Mouse (Mus musculus) neutrophil, adult 5-6 weeks (primary cell): Measurements from ENCODE around the gene Eef1akmt1. TPM values are rescaled to one million over a fixed set of nuclear protein-coding genes. Genes with fewer than 3 reads are reported as not detected.

Source experiments
- ATAC-seq: fragments of 151-379, 151-347 bp; 2 replicates; pipeline ENCODE4 v1.8.0; 2017; ENCODE audit warnings: mild to moderate bottlenecking, moderate TSS enrichment; ENCODE audit not compliant: insufficient number of reproducible peaks, poor library complexity, low FRiP score, severe bottlenecking; ENCODE audit errors: extremely low read depth
- total RNA-seq: library from RNA; stranded (forward); fragments of 200-1000 nt; gene quantifications from 2 replicates; pipeline ENCODE4 v1.2.3, GENCODE M21; 2017

Eef1akmt1 gene
- total RNA-seq, 1 experiment from 2014 or later: 2.7 TPM

DNA sequence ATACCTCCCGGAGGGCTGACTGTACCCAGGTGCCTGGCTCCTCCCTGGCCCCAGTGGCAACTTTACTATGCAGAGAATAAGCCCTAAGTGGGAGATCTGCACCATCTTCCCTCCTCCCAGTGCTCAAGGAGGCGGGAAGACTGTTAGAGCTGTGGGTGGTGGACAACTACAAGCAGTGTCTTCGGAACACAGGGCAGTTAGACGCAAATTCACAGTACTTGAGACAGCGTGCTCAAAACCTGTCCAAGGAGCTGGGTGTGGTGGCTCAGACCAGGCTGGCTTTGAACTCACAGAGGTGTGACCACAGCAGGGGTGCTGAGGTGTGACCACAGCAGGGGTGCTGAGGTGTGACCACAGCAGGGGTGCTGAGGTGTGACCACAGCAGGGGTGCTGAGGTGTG lies 17.0 kb downstream of the Eef1akmt1 start:
- peak; percentile 16; the same call in 1 of the 2 replicates for ATAC-seq

- no peak for ATAC-seq
Observed at GRCm38 (mm10) chr14:57552945-57553344, 18.5 kb downstream of the Eef1akmt1 start.

DNA sequence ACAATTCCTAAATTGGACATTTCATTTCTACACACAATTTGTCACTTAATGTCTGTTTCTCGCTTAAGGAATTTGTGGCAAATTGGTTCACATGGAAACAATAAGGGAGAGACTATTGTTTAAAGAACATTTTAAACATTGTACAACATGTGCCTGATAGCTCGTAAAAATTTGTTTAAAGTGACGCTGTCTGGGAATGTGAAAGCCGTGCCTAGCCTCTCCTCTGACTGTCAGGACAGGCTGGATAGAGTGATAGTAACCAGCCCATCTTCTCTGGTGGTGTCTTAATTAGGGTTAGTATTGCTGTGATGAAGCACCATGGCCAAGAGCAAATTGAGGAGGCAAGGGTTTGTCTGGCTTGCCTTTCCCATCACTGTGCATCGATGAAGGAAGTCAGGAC lies 24.4 kb downstream of the Eef1akmt1 start:
- ATAC-seq: no peak

- no peak for ATAC-seq
Observed at GRCm38 (mm10) chr14:57546557-57547021, 24.8 kb downstream of the Eef1akmt1 start.

GRCm38 (mm10) chr14:57546131-57546530 lies 25.3 kb downstream of the Eef1akmt1 start:
- ATAC-seq: no peak

DNA sequence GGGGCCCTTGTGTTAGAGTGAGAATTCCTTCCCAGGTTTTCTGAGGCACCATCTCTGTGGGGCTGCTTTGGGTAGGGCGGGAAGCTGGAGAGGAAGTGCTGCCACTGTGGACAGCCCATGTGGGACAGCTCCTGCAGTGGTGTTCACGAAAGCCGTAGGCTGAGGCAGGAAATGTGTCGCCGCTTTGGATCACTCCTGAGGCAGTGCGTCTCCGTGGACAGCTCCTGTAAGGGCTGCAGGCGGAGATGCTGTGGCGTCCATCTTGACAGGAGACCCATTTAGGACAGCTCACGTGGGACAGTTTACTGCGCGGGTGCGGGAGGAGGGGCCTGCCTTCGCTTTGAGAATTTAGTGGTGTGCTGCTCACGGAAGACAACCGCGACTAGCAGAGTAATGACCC lies 25.9 kb downstream of the Eef1akmt1 start:
- no peak for ATAC-seq

DNA sequence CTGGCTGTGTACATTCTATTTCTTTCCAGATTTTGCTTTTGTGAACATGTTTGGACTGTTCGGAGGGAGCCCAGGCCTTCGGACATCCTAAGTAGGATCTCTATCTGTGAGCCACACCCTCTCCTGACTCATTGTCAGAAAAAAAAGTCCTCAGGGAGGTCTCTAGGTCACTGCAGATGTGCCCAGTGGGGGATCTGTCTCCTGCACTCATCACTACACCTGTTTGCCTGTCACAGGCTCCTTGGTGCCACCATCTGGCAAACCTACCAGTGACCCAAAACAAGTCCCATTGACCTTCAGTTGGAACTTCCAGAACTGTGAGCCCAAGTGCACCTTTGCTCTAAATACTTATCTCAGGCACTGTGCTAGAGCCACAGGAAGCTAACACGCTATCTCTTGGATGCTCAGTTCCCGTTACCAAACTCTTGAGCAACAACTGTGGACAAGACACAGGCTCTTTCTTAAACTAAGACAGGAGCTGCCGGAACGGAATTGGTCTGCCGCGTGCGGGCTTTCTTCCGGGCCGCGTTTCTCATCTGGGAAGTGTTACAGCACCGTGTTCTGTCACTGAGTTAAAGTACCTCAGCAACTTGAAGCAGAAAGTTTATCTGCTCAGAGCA lies 27.9 kb downstream of the Eef1akmt1 start:
- no peak for ATAC-seq

- ATAC-seq: no peak
Observed at GRCm38 (mm10) chr14:57542231-57542630, 29.2 kb downstream of the Eef1akmt1 start.

GRCm38 (mm10) chr14:57540683-57541082 lies 30.7 kb downstream of the Eef1akmt1 start:
- ATAC-seq: no peak

DNA sequence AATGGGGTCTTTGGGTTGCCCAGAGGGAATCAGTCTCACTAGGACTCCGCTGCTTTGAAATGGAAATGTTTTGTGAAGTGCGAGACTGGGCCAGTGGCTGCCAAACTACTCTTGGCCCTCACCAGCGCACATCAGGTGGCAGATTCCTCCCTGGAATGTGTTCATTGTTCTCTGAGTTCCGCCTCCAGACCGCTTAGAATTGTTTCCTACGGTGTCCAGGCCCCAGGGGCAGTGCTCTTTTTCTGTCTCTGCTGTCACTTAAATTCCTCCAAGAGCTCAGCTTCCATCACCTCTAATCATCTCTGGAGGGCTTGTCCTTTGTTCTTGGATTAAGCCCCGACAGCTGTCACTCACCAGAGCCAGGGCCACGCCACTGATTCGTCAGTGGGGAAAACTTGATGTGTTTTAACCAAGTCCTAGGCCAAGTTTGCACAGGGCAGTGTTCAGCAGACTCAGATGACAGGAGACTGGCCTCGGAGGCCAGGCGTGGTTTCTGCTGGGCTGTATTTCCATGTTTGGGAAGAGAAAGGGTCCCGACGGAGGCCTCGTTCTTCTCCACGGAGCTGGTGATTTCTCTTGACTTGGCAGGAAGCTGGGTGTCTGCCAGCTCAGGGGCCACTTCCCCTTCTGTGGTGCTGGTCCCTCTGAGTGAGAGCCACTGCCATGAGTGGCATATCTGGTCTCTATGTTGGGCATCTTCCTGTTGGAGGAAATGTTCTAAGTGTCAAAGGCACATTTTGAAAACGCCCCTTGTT lies 34.0 kb downstream of the Eef1akmt1 start:
- peak; percentile 61; the same call in 1 of the 2 replicates for ATAC-seq

DNA sequence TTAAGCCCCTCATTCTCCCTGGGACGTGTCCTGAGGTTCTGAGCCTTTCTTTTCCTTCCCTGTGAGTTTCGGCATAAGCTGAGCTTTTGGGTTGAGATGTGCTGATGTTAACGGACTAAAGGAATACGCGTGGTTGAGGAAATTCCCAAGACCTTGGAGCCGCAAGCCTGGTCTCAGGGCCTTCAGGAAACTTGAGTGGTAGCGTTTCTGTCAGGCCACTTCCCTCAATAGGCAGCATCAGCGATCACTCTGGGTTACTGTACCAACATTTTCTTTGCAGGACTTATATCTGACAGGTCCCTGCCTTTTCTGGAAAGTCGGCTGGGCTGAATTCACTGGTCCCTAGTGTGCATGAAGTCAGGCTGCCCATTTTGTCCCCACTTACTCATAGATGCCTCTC lies 34.6 kb downstream of the Eef1akmt1 start:
- no peak for ATAC-seq

GRCm38 (mm10) chr14:57535646-57536045 lies 35.8 kb downstream of the Eef1akmt1 start:
- ATAC-seq: no peak

DNA sequence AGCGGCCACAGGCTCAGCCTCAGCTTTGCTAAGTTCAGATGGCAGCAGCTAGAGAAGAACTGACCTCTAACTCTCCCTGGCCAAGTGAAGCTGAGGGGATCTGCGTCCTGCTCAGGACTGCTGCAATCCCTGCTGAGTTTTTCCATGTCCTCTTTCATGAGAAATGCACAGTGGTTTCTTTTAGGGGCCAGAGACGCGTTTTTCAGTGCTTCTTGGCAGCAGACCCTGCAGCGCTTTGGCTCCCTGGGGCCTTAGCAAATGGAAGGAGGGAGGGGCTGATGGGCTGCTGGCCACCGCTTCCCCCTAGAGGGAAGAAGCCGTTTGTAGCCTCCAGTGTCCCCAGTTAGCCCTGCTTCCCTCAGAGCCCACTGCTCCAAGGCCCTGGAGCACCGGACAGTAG lies 36.5 kb downstream of the Eef1akmt1 start:
- no peak for ATAC-seq

DNA sequence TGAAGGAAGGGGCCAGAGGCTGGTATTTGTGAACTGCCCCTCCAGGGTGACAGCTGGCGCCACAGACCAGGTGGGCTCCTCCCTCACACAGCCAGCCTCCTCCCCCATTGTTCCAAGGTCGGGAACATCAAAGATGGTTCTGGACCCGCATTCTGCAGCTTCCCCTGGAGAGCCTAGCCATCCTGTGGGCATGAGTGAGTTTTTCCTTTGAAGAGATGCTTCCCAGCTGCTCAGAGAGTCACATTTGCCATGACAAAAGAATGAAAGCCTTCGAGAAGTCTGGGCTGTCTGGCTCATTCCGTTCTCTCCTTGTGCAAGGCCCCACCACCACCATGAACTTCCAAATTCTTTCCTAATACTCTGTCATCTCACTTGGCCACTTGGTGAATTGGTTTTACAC lies 37.1 kb downstream of the Eef1akmt1 start:
- ATAC-seq: no peak

GRCm38 (mm10) chr14:57533841-57534240 lies 37.6 kb downstream of the Eef1akmt1 start:
- no peak for ATAC-seq

DNA sequence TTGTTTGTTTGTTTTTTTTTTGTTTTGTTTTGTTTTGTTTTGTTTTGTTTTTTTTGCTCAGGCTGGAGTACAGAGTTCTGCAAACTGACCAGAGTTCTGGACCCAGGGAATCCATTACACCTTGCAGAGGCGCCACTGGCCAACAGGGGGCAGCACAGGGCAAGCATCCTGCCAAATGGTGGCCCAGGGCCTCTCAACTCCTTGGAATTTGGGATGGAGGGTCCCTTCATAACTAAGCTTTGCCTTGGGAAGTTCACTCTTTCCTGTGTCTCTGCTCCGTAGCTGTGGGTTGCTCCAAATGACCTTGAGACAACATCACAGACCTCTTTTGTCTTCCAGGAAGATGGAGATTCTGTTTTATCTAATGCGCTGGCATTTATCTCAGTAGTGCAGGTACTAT lies 38.2 kb downstream of the Eef1akmt1 start:
- ATAC-seq: no peak

DNA sequence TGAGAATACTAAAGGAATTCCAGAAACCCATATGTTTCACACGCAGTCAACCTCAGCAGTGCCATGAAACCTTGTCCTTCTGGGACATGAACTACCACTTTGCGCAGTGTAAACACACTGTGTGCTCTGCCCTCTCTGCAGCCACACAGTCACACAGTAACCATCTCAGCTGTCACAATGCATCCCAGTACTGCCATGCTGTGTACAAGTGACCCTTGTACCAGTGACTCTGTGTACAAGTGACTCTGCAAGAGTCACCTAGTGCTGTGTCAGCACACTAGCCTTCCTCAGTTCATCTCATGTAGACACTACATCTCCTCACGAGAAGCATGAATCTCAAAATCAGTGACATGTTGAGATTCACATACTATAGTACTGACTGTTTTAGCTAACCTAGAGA lies 38.8 kb downstream of the Eef1akmt1 start:
- ATAC-seq: no peak

DNA sequence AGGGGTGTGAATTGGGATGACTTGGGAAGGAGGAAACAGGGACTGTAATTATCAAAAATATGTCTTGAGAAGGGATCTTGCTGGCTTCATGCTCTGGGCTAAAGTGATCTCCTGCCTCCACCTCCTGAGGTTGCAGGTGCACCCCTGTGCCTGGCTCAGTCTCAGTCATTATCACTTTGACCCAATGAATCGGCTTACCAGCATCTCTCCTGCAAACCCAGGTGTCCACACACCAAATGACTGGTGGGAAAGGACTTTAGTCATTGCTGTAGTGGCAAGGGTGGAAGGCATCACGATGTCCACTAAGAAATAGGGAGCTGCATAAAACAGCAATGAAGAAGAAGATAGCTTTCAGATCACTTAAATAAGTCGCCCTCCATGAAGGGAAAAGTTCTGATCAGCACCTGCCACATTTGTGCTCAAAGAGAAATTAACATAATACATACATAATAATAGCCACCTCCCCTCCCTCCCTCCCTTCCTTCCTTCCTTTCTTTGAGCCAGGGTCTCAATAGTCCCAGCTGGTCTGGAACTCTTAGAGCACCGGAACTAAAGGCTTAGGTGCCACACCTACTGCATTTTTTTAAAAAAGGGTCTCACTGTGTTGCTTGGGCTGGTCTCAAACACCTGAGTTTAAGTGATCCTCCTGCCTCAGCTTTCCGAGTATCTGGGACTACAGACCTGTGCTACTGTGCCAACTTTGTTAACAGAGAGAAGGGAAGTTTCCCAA lies 41.5 kb downstream of the Eef1akmt1 start:
- no peak for ATAC-seq

DNA sequence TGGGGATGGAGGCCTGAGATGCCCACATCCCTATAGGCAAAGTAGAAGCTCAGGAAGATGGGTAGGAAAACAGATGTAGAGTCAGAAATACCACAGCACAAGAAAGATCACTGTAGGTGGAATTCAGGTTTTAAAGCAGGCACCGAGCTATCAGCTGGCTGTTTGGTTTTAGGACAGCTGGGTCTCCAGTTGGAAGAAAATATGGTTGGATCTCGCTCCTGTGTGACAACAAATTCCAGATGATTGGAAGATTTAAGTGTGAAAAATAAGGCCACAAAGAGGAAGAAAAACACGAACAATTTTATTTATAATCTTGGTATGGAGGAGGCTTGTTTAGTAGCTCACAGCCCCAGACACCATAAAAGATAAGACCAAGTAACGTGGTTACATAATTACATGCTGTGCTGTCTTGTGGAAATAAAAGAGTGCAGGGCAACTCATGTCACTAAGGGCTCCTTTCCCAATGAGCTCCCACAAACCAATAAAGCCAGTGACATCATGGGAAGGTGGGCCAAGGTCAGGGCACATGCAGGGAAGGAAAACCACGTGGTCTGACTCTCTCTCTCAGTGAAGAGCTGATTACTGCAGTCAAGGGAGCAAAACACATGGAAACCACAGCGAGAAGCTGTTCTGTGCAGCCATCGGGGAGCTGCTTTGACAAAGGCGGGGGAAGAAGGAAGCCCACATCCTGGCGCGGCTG lies 42.2 kb downstream of the Eef1akmt1 start:
- ATAC-seq: no peak
